Mouse (Mus musculus): Measurements from ENCODE around the gene Nlgn1.

DNA sequence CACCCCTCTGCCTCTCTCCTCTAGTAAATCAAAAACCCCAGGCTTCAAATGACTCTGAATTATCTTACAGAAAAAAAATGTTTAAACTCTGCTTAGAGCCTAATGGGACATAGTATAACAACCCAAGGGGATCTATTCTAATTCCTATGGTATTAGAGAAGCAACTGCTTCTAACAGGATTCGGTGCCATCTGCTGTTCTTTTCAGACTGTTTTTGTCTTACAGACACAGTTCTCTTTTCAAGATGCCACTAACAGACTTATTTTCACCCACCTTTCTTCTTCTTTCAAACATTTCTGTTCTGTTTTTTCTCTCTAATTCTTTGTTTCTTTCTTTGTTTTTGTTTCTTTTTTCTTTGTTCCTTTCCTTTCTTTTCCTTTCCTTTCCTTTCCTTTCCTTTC is 635.0 kb downstream of the Nlgn1 start:
- no peak for TF ChIP-seq POLR2A (IDR thresholded peaks at IDR 0.05; ENCODE audit: borderline replicate concordance, extremely low read depth, low read depth, low read length)
- TF ChIP-seq CTCF (IDR thresholded peaks at IDR 0.05; ENCODE audit: insufficient read depth, low read length) = no peak
